Mouse (Mus musculus): ENCODE measurements at regions not wholly inside any gene's neighbourhood (a gene's known extent, or its start where the extent isn't known, plus 50 kb on each side); places are given as distances from the start of the nearest gene placed in this dataset.

DNA sequence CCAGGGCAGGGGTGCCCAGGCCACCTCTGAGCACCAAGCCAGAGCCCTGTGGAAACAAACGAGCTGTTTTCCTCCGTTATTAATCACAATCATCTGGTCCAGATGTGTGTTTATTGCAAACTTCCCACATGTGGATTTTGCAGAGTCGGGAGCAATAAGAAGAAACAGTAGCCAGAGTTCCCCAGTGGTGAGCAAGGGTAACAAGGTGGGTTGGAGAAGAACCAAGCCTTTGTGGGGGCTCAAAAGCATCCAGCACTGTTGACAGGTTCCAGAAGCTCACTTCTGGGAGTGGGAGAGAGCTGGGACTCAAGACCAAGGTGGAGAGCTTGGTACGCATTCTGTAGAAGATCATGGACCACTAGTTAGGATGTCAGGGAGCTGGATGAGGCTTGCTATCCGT is 63.6 kb downstream of the Hif1an start:
- no peak overlapping the region for H3K4me2 ChIP-seq
- H3K4me3 ChIP-seq = no peak overlapping the region
- peaks cover 9% of the 10 kb centered on the region for H3K27me3 ChIP-seq
- ATAC-seq (replicated peaks; ENCODE audit: insufficient number of reproducible peaks, insufficient read depth, low FRiP score, low read depth) = no peak
- no peak overlapping the region for H3K27ac ChIP-seq
- WGBS = 67% methylated on average over 5 of the region's 5 CpGs
- no peaks in the 10 kb centered on the region for H3K36me3 ChIP-seq
- no peaks in the 10 kb centered on the region for H3K4me1 ChIP-seq (replicated peaks)
- H3K9me3 ChIP-seq (replicated peaks) = no peaks in the 10 kb centered on the region
- no peak overlapping the region for H3K9ac ChIP-seq

DNA sequence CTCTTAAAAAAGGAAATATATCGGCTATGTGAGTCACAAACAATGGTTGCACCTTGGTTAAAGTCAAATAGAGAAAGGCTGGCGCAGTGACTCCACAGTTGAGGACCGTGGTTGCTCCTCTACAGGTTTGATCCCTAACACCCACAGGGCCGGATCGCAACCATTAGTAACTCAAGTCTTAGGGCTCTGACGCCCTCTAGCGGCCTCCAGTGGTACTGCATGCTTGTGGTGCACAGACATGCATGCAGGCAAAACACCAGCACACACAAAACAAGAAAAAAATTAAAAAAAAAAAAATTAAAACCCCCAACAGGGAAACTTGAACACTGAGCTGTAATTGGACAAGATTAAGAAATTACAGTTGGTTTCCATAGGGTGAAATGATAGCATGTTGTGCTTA is 67.1 kb downstream of the Hif1an start:
- ATAC-seq (replicated peaks; ENCODE audit: insufficient number of reproducible peaks, insufficient read depth, low FRiP score, low read depth) = no peak
- Histone ChIP-seq H3K9ac (no peak overlapping the region), H3K27me3 (peaks cover 31% of the 10 kb centered on the region), H3K4me3 (no peak overlapping the region), H3K36me3 (no peaks in the 10 kb centered on the region), H3K4me1 (replicated peaks) (no peaks in the 10 kb centered on the region), H3K9me3 (replicated peaks) (no peaks in the 10 kb centered on the region), H3K27ac (no peak overlapping the region), H3K4me2 (no peak overlapping the region)
- WGBS = 59% methylated on average over 7 of the region's 7 CpGs

DNA sequence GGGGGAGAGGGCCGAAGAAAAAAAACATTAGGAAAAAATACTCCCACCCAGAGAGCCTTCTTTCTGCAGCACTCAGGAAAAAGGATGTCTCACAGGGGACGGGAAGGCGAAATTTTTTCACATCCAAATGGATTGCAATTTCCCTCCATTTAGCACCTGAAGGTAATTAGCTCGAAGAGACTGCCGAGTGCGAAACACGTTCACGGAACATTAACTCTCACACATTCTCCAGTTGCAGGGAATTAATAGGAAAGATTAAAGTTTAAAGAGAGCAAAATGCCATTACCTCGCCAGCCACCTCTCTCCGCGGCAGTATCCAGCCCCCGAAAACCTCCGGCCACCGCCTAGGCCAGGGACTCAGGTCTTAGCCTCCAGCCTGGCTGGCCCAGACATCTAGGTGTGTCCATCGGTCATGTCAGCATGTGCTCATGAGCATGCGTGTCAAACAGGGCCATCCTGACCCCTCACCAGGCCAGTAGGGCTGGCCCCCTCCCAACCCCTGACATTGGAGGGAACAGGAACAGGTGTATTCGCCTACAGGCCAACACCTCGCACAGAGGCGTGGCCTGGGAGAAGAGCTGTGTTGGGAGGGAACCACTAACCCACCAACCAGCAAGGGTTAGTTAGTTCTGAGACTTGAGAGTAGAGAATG is 68.8 kb downstream of the Hif1an start:
- H3K9ac ChIP-seq = no peak overlapping the region
- H3K4me3 ChIP-seq = no peak overlapping the region
- H3K4me2 ChIP-seq = no peak overlapping the region
- no peaks in the 10 kb centered on the region for H3K4me1 ChIP-seq (replicated peaks)
- no peaks in the 10 kb centered on the region for H3K9me3 ChIP-seq (replicated peaks)
- no peak for ATAC-seq (replicated peaks; ENCODE audit: insufficient number of reproducible peaks, insufficient read depth, low FRiP score, low read depth)
- WGBS = 67% methylated on average over 19 of the region's 19 CpGs
- H3K36me3 ChIP-seq = no peaks in the 10 kb centered on the region
- H3K27me3 ChIP-seq = peaks cover 40% of the 10 kb centered on the region
- H3K27ac ChIP-seq = no peak overlapping the region

DNA sequence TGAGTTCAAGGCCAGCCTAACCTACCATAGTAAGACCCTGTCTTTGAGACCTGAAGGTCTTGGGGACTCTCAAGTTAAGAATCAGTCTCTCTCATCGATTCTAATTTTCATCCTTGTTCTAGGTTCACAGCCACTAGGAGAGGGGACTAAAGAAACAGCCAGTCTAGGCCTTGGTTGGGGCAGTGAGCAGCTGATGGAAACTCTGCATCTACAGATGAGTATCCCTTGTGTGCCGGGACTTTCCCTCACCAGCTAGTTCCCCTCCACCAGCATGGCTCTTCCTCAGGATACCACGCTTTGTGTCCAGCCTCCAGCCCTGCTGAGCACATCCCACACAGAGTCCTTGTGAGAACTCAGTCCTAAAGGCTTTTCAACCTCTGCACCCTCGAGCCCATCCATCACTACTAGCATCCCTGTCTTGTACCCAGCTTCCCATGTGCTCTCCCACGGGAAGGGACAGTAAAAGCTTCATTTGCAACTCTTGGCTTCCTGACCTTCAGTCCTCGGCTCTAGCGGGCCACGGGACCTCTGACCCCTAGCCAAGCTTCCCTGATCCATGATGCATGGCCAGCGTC is 74.6 kb downstream of the Hif1an start:
- Histone ChIP-seq H3K36me3 (no peaks in the 10 kb centered on the region), H3K4me3 (no peak overlapping the region), H3K27me3 (peaks cover 84% of the 10 kb centered on the region), H3K9me3 (replicated peaks) (no peaks in the 10 kb centered on the region), H3K4me1 (replicated peaks) (peaks cover 4% of the 10 kb centered on the region; the same call in 1 of the 2 replicates), H3K9ac (no peak overlapping the region), H3K27ac (no peak overlapping the region), H3K4me2 (no peak overlapping the region)
- no peak for ATAC-seq (replicated peaks; ENCODE audit: insufficient number of reproducible peaks, insufficient read depth, low FRiP score, low read depth)
- 59% methylated on average over 9 of the region's 9 CpGs for WGBS

DNA sequence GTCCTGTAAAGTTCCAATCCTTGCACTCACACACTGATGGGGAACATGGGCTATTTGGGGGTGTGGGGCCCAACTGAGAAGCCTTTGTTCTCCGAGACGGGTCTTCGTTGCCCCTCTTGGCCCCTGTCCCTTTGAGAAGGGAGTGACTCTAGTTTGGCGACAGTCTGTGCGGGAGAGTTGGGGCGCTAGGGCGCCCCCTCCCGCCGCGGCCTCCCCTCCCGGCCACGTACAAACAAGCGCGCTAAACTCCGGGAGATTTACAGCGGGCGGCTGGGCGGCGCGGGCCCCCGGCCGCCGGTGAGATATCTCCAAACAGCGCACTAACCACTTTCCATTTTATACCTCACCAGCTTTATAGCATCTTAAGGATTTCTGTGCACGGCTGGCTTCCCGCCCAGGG is 77.4 kb downstream of the Hif1an start:
- H3K36me3 ChIP-seq = no peaks in the 10 kb centered on the region
- peaks cover 94% of the 10 kb centered on the region for H3K27me3 ChIP-seq
- H3K4me2 ChIP-seq = peak overlapping the region; percentile 49
- H3K9ac ChIP-seq = no peak overlapping the region
- 1% methylated on average over 26 of the region's 26 CpGs for WGBS
- no peak overlapping the region for H3K27ac ChIP-seq
- ATAC-seq (replicated peaks; ENCODE audit: insufficient number of reproducible peaks, insufficient read depth, low FRiP score, low read depth) = no peak
- H3K9me3 ChIP-seq (replicated peaks) = no peaks in the 10 kb centered on the region
- peak overlapping the region; percentile 20; the same call in 1 of the 2 replicates for H3K4me3 ChIP-seq
- peaks cover 4% of the 10 kb centered on the region; the same call in 1 of the 2 replicates for H3K4me1 ChIP-seq (replicated peaks)

DNA sequence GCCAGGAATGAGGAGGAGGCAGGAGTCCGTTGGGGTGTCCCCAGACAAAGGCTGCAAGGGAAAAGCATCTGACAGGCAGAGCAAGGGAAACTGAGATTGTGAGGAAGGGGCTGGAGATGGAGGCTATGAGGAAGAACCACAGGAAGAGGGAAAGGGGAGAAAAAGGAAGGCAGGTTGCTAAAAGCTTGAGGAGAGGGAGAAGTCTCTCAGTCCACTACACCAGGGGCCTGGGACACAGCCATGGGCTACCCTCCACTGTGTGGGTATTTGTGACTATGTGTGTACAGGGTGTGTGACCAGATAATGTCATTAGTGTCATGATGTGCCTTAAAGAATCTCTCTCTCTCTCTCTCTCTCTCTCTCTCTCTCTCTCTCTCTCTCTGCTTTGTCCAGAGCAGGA is 77.9 kb downstream of the Hif1an start:
- Histone ChIP-seq H3K9ac (no peak overlapping the region), H3K4me3 (no peak overlapping the region), H3K27ac (no peak overlapping the region), H3K4me1 (replicated peaks) (peaks cover 4% of the 10 kb centered on the region; the same call in 1 of the 2 replicates), H3K36me3 (no peaks in the 10 kb centered on the region), H3K4me2 (peak overlapping the region; percentile 49; the same call in 1 of the 2 replicates), H3K27me3 (peaks cover 92% of the 10 kb centered on the region), H3K9me3 (replicated peaks) (no peaks in the 10 kb centered on the region)
- ATAC-seq (replicated peaks; ENCODE audit: insufficient number of reproducible peaks, insufficient read depth, low FRiP score, low read depth) = no peak
- 9% methylated on average over 1 of the region's 1 CpGs for WGBS

DNA sequence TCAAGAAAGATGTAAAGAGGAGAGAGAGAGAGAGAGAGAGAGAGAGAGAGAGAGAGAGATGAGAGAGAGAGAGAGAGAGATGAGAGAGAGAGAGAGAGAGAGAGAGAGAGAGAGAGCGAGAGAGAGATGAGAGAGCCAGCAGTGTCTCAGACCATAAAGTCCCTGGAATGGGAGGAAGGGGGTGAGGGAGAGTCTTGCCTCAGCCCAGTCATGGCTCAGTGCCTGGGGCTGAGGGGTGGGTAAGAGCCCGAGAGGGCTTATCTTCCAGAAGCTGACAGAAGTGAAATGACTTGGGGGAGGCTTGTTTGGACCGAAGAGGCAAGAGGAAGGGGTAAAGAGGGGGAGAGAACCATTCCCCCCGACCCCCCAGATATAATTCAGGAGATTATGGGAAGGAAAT is 79.6 kb downstream of the Hif1an start:
- ATAC-seq (replicated peaks; ENCODE audit: insufficient number of reproducible peaks, insufficient read depth, low FRiP score, low read depth) = no peak
- no peak overlapping the region for H3K9ac ChIP-seq
- H3K4me3 ChIP-seq = no peak overlapping the region
- H3K27ac ChIP-seq = no peak overlapping the region
- H3K4me2 ChIP-seq = no peak overlapping the region
- 23% methylated on average over 4 of the region's 4 CpGs for WGBS
- peaks cover 93% of the 10 kb centered on the region for H3K27me3 ChIP-seq
- H3K4me1 ChIP-seq (replicated peaks) = peaks cover 4% of the 10 kb centered on the region; the same call in 1 of the 2 replicates
- H3K9me3 ChIP-seq (replicated peaks) = no peaks in the 10 kb centered on the region
- H3K36me3 ChIP-seq = no peaks in the 10 kb centered on the region

DNA sequence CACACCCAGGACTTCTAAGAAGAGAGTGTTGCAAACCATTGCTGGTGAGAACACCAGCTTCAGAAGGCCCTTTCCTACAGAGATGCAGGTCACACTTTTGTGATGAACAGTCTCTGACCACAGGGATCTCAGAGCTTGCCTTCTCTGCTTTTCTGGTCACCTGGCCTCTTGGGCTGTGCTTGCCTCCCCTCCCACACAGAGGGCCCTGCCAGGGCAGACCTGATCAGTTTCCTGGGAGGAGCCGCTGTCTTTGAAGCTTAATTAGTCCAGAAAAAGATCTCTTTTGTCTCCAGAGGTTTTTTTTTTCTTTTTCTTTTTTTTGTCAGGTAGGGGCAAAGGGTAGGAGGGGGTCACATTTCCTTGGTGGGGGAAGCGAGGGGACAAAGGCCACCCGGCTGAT is 81.7 kb downstream of the Hif1an start:
- no peak for ATAC-seq (replicated peaks; ENCODE audit: insufficient number of reproducible peaks, insufficient read depth, low FRiP score, low read depth)
- Histone ChIP-seq H3K4me2 (no peak overlapping the region), H3K4me3 (no peak overlapping the region), H3K4me1 (replicated peaks) (peaks cover 4% of the 10 kb centered on the region; the same call in 1 of the 2 replicates), H3K9ac (no peak overlapping the region), H3K27me3 (peaks cover 94% of the 10 kb centered on the region), H3K36me3 (no peaks in the 10 kb centered on the region), H3K9me3 (replicated peaks) (no peaks in the 10 kb centered on the region), H3K27ac (no peak overlapping the region)
- WGBS = 55% methylated on average over 3 of the region's 3 CpGs

DNA sequence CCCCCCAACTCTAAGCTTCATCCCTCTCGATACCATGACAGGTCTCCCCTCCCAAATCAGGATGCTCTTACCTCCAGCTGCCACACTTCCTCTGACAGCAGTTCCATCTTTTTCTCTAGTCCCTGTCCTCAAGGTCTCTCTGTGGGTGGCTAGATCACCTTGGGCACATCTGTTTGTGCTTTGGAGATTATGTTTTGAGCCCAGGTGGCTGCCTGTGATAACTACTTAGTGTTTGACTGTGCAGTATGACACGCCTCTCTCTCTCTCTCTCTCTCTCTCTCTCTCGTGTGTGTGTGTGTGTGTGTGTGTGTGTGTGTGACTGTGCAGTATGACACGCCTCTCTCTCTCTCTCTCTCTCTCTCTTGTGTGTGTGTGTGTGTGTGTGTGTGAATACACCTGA is 82.3 kb downstream of the Hif1an start:
- no peak overlapping the region for H3K4me2 ChIP-seq
- peaks cover 2% of the 10 kb centered on the region; the same call in 1 of the 2 replicates for H3K4me1 ChIP-seq (replicated peaks)
- H3K36me3 ChIP-seq = no peaks in the 10 kb centered on the region
- no peak overlapping the region for H3K27ac ChIP-seq
- H3K9me3 ChIP-seq (replicated peaks) = no peaks in the 10 kb centered on the region
- 51% methylated on average over 4 of the region's 4 CpGs for WGBS
- no peak overlapping the region for H3K9ac ChIP-seq
- ATAC-seq (replicated peaks; ENCODE audit: insufficient number of reproducible peaks, insufficient read depth, low FRiP score, low read depth) = no peak
- no peak overlapping the region for H3K4me3 ChIP-seq
- peaks cover 94% of the 10 kb centered on the region for H3K27me3 ChIP-seq

DNA sequence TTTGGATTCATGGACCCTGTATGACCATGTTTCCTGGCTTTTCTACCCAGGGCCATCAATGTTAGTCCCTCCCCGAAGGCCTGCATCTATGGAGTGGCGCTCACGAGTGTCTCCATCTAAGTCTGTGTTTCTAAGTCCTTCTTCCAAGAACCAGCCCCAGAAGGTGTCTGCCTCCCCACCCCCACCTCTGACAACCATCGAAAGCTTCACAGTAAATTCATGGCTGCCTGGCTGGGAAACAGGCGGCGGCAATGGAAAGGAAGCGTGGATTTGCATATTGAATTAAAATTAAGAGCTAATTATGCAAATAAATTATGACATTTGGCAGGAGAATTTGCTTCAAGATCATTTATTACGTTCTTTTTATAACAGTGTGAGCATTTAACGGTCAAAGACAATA is 83.9 kb downstream of the Hif1an start:
- ATAC-seq (replicated peaks; ENCODE audit: insufficient number of reproducible peaks, insufficient read depth, low FRiP score, low read depth) = no peak
- H3K27me3 ChIP-seq = peaks cover 94% of the 10 kb centered on the region
- H3K27ac ChIP-seq = no peak overlapping the region
- H3K36me3 ChIP-seq = no peaks in the 10 kb centered on the region
- H3K9me3 ChIP-seq (replicated peaks) = no peaks in the 10 kb centered on the region
- H3K4me1 ChIP-seq (replicated peaks) = no peaks in the 10 kb centered on the region
- H3K9ac ChIP-seq = no peak overlapping the region
- no peak overlapping the region for H3K4me3 ChIP-seq
- no peak overlapping the region for H3K4me2 ChIP-seq
- 67% methylated on average over 9 of the region's 9 CpGs for WGBS

DNA sequence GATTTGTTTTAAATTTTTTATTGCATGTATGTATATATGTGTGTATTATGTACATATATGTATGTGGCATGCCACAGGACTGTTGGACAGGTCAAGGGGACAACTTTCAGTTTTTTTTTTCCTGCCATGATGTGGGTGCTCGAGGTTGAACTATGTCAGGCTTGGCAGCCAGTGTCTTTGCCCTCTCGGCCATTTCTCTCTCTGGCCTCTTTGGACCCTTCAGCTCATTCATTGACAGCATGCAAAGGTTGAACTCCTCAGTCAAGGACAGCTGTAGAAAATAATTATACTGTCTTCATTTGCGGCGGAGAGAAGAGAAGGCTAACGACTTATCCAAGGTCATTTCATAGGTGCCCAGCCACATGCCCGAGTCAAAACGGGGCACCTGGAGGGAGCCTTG is 86.6 kb downstream of the Hif1an start:
- Histone ChIP-seq H3K27me3 (peaks cover 87% of the 10 kb centered on the region), H3K36me3 (no peaks in the 10 kb centered on the region), H3K9ac (no peak overlapping the region), H3K4me1 (replicated peaks) (no peaks in the 10 kb centered on the region), H3K4me3 (no peak overlapping the region), H3K4me2 (no peak overlapping the region), H3K27ac (no peak overlapping the region), H3K9me3 (replicated peaks) (no peaks in the 10 kb centered on the region)
- 63% methylated on average over 7 of the region's 7 CpGs for WGBS
- no peak for ATAC-seq (replicated peaks; ENCODE audit: insufficient number of reproducible peaks, insufficient read depth, low FRiP score, low read depth)

DNA sequence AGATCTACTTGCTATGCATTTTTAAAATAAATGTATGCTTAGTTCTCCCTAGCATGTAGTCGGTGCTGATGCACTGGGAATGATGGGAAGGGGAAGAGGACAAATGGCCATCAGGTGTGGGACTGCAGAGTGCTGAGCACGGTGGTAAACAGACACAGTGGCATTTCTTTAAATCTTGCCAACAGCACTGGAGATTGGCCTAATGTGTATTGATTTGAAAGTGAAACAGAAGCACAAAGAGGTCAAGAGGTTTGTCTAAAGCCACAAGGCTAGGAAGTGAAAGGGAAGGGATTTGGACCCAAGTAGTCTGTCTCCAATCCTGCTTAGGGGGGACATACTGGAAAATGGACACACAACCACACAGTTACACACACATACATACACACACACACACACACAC is 88.2 kb downstream of the Hif1an start:
- no peaks in the 10 kb centered on the region for H3K4me1 ChIP-seq (replicated peaks)
- WGBS = 29% methylated on average over 2 of the region's 2 CpGs
- no peak overlapping the region for H3K4me2 ChIP-seq
- H3K27me3 ChIP-seq = peaks cover 87% of the 10 kb centered on the region
- no peak overlapping the region for H3K4me3 ChIP-seq
- H3K27ac ChIP-seq = no peak overlapping the region
- H3K9me3 ChIP-seq (replicated peaks) = no peaks in the 10 kb centered on the region
- no peak for ATAC-seq (replicated peaks; ENCODE audit: insufficient number of reproducible peaks, insufficient read depth, low FRiP score, low read depth)
- no peak overlapping the region for H3K9ac ChIP-seq
- no peaks in the 10 kb centered on the region for H3K36me3 ChIP-seq

Measured in heart, embryonic 15.5 days (tissue).